Mouse (Mus musculus): Measurements from ENCODE around the gene S100a7a.

Gene S100a7a

GRCm38 (mm10) chr3:90629298-90629697, 24.5 kb upstream of the S100a7a start:
- no peak for DNase-seq

GRCm38 (mm10) chr3:90631984-90632383, 21.8 kb upstream of the S100a7a start:
- no peak for DNase-seq

GRCm38 (mm10) chr3:90638511-90639275, 15.1 kb upstream of the S100a7a start:
- DNase-seq: no peak

GRCm38 (mm10) chr3:90639511-90640154, 14.2 kb upstream of the S100a7a start:
- DNase-seq: peak; percentile 30 to 32

- DNase-seq: no peak
These were observed 12.8 kb upstream of the S100a7a start for GRCm38 (mm10) chr3:90640981-90641380.

GRCm38 (mm10) chr3:90644220-90644619, 9.6 kb upstream of the S100a7a start:
- DNase-seq: peak in 1 of 2 experiments; percentile 18

- DNase-seq: no peak
These were observed 6.5 kb upstream of the S100a7a start for GRCm38 (mm10) chr3:90647291-90647690.

GRCm38 (mm10) chr3:90648981-90649380, 4.8 kb upstream of the S100a7a start:
- no peak for DNase-seq

- DNase-seq: no peak
These were observed 4.0 kb upstream of the S100a7a start for GRCm38 (mm10) chr3:90649832-90650231.

GRCm38 (mm10) chr3:90652878-90653508, 824 bp upstream of the S100a7a start:
- peak; percentile 7 to 17 for DNase-seq

GRCm38 (mm10) chr3:90657405-90657804, 3.6 kb downstream of the S100a7a start:
- no peak for DNase-seq

GRCm38 (mm10) chr3:90659364-90660044, 5.7 kb downstream of the S100a7a start:
- no peak for DNase-seq

GRCm38 (mm10) chr3:90664219-90664618, 10.4 kb downstream of the S100a7a start:
- no peak for DNase-seq

- no peak for DNase-seq
These were observed 15.0 kb downstream of the S100a7a start, which contains the start of gene S100a8 for GRCm38 (mm10) chr3:90668846-90669245. TSS of gene S100a8 (plus strand) at chr3:90668978.

- no peak for DNase-seq
These were observed 24.8 kb downstream of the S100a7a start for GRCm38 (mm10) chr3:90678656-90679055.

GRCm38 (mm10) chr3:90683929-90684328, 30.1 kb downstream of the S100a7a start:
- no peak for DNase-seq

- no peak for DNase-seq
These were observed 33.0 kb downstream of the S100a7a start for GRCm38 (mm10) chr3:90686835-90687234.

- no peak for DNase-seq
These were observed 39.7 kb downstream of the S100a7a start for GRCm38 (mm10) chr3:90693496-90693895.

- DNase-seq: no peak
These were observed 41.8 kb downstream of the S100a7a start, which contains the start of gene S100a9 for GRCm38 (mm10) chr3:90695613-90696012. TSS of gene S100a9 (minus strand) at chr3:90695721.

- DNase-seq: no peak
These were observed 48.4 kb downstream of the S100a7a start for GRCm38 (mm10) chr3:90702244-90702643.

Measured in thymus, adult 18-20 months (tissue).